8 mouse cellular contexts compared by ENCODE assay signal in the genomic region with DNA sequence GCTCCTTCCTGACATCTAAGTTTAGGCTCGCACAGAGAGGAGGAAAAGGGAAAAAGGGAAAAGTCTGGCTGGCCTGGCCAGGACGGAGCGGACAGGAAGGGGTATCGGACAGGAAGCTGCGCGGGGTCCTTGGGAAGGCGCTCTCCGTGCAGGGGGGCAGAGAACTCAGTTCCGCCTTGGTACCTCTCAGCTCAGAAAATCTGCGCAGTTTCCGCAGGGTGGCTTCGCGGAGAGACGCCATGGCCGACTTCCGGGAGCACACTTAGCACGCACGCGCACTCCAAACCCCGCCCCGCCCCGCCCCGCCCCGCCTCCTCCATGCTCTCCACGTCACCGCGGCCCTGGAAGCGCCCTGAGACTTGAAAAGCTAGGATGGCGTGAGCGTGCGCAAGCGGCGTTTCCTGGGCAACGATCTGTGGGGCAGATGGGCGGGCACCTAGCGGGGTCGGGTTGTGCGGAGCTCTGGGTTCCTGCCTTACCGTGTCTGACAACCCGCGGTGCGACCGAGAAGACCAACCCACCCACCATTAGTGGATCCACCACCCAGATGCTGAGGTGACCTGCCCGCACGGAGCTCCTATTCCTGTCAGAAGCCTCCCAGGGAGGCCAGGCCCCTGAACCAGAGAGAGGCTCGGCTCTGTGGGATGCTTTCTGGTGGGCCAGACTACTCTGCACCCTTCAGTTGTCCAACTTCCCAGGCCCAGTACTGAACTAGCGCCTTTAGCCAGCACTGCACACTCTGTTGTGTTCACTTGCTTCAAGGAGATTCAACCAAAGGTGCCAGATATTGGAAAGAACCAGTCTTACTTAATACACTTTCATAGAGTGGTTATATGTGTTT. TPM values are rescaled to one million over a fixed set of nuclear protein-coding genes. Genes with fewer than 3 reads are reported as not detected.
DNase-seq lines count a peak whose midpoint lies in the region; ATAC-seq lines count a peak whose summit lies in the region.

TSS of gene Fpgt (minus strand) at position 288 of the 841 bp plus-strand sequence.
TSS of gene Lrriq3 (plus strand) at position 319 of the 841 bp plus-strand sequence.

- 0 out of 2 replicates have a peak, but pooled peaks cover 5% of the 10 kb centered on the region for H3K4me1 ChIP-seq in intestine, embryonic 14.5 days (replicated peaks; ENCODE audit: control insufficient read depth, insufficient read depth, low read length)

- H3K27me3 ChIP-seq in intestine, embryonic 14.5 days (replicated peaks; ENCODE audit: control insufficient read depth, insufficient read depth, low read length), result no peaks in the 10 kb centered on the region

- H3K4me2 ChIP-seq in intestine, embryonic 14.5 days (ENCODE audit: low read length), result peak within 1 kb of the TSS; percentile 73

- no peaks in the 10 kb centered on the region for H3K9me3 ChIP-seq in intestine, embryonic 14.5 days (ENCODE audit: control insufficient read depth, low read length)

- intact Hi-C loops in left cerebral cortex, postnatal 14 days (cut with DNase I), result loop anchor here (5.0 to 10.0 kb wide), 3 partner anchors 279 to 496 kb away; partner anchors contain the start of genes Cryz and Tyw3

- DNase-seq in adrenal gland, adult 18-20 months (ENCODE audit: low spot score in 2 of 2), result peak; percentile 82 to 87
- DNase-seq in embryo, embryonic 11 days, result peak; percentile 95
- peak; percentile 88 for DNase-seq in gastrocnemius, postnatal 25 days
- DNase-seq in intestine, embryonic 14.5 days (ENCODE audit: low spot score), result peak; percentile 96
- peak; percentile 94 to 96 for DNase-seq in left cerebral cortex, postnatal 14 days (ENCODE audit: low spot score in 2 of 2)
- DNase-seq in mesoderm, embryonic 11.5 days (ENCODE audit: low read depth, low spot score), result peak; percentile 95
- DNase-seq in right cerebral cortex, postnatal 36 days (ENCODE audit: low spot score in 2 of 2), result peak; percentile 86 to 93
- peak; percentile 96 for DNase-seq in yolk sac, embryonic 10.5 days (ENCODE audit: low spot score)

- peak; percentile 98 for ATAC-seq in intestine, embryonic 14.5 days (replicated peaks; ENCODE audit: low FRiP score, low TSS enrichment, low read depth)

- H3K4me3 ChIP-seq in intestine, embryonic 14.5 days (ENCODE audit: low read depth, low read length), result peak within 1 kb of the TSS; percentile 74

- under 1% methylated on average over 47 of the region's 47 CpGs for WGBS in intestine, embryonic 14.5 days

- peak within 1 kb of the TSS; percentile 72 for H3K9ac ChIP-seq in intestine, embryonic 14.5 days (ENCODE audit: low read length)

- peak within 1 kb of the TSS; percentile 85 for H3K27ac ChIP-seq in intestine, embryonic 14.5 days (ENCODE audit: low read depth)

- peaks cover 16% of the 10 kb centered on the region for H3K36me3 ChIP-seq in intestine, embryonic 14.5 days (ENCODE audit: control insufficient read depth, insufficient read depth, low read length)

RNA-seq across cellular contexts. Expression of gene Fpgt, which starts in this region (rescaled TPM):
- total RNA-seq in adrenal gland, adult 18-20 months (2021), result 10 to 100 TPM; 24.6 to 37.7 TPM
- total RNA-seq in gastrocnemius, postnatal 25 days (2021), result 1 to 10 TPM; 4.7 to 4.9 TPM
- polyA plus RNA-seq in intestine, embryonic 14.5 days (2014; fragmentation: Nextera tagmentation; extraction: Ambion mirVana), result 17.7 and 18.3 TPM in 2 replicates
- 10 to 100 TPM; 23.3 to 23.6 TPM for total RNA-seq in left cerebral cortex, postnatal 14 days (2021)

RNA-seq across cellular contexts. Expression of gene Lrriq3, which starts in this region (rescaled TPM):
- total RNA-seq in adrenal gland, adult 18-20 months (2021), result 1 to 10 TPM in 1 of 2 experiments, under 1 TPM in 1; 0.86 to 1.1 TPM
- total RNA-seq in gastrocnemius, postnatal 25 days (2021), result under 1 TPM; 0.13 to 0.43 TPM
- 0.65 and 1.4 TPM in 2 replicates for polyA plus RNA-seq in intestine, embryonic 14.5 days (2014; fragmentation: Nextera tagmentation; extraction: Ambion mirVana)
- under 1 TPM; 0.31 to 0.51 TPM for total RNA-seq in left cerebral cortex, postnatal 14 days (2021)

Comparison
In these comparisons a context has a peak if more than half of its experiments do, and no peak if none do; other contexts are left out.
1. Peak in every context shown above with its lines: DNase-seq, ATAC-seq, H3K4me3 ChIP-seq and H3K27ac ChIP-seq.
2. RNA of gene Fpgt (total RNA-seq): 24.6 to 37.7 TPM in adrenal gland, adult 18-20 months and 23.3 to 23.6 TPM in left cerebral cortex, postnatal 14 days; 4.7 to 4.9 TPM in gastrocnemius, postnatal 25 days; every median in the first group is over 4 times any median in the second.